ENCODE assay signal across 14 mouse cellular contexts in genomic region chr3:30952273-30953070, GRCm38 (mm10). TPM values are rescaled to one million over a fixed set of nuclear protein-coding genes. Genes with fewer than 3 reads are reported as not detected.
DNase-seq lines count a peak whose midpoint lies in the region; ATAC-seq lines count a peak whose summit lies in the region.
"Had no signal": no experiment of that assay in that cellular context is flagged by ENCODE, and none has a peak within 500 bp of the region (broad histone marks: within the 10 kb centered on the region; RNA-seq: fewer than 3 reads in every experiment).

No protein-coding gene starts in this region.

- no peak overlapping the region for H3K4me2 ChIP-seq in heart, embryonic 15.5 days
- no peak overlapping the region for H3K4me2 ChIP-seq in intestine, embryonic 16.5 days (ENCODE audit: low read depth, low read length)
- no peak overlapping the region for H3K4me2 ChIP-seq in forebrain, embryonic 15.5 days (replicated peaks)
- H3K4me2 ChIP-seq: midbrain, embryonic 12.5 days; neural tube, embryonic 15.5 days had no signal

- peaks cover 45% of the 10 kb centered on the region for H3K36me3 ChIP-seq in heart, embryonic 15.5 days
- peaks cover 73% of the 10 kb centered on the region for H3K36me3 ChIP-seq in heart, embryonic 10.5 days
- H3K36me3 ChIP-seq in intestine, embryonic 16.5 days (ENCODE audit: control insufficient read depth, insufficient read depth, low read length), result peaks cover 10% of the 10 kb centered on the region
- H3K36me3 ChIP-seq in forebrain, embryonic 15.5 days, result peaks cover 55% of the 10 kb centered on the region

- no peak for DNase-seq in heart, embryonic 10.5 days (ENCODE audit: low spot score)
- no peak for DNase-seq in urinary bladder, postnatal 36 days (ENCODE audit: low spot score in 2 of 2)
- DNase-seq in ovary, postnatal 36 days (ENCODE audit: low spot score), result no peak
- DNase-seq: heart, postnatal 10 days had no signal

- H3K27me3 ChIP-seq in heart, embryonic 15.5 days, result no peaks in the 10 kb centered on the region
- H3K27me3 ChIP-seq in heart, embryonic 10.5 days (ENCODE audit: insufficient read depth, poor library complexity, severe bottlenecking), result no peaks in the 10 kb centered on the region
- H3K27me3 ChIP-seq in intestine, embryonic 16.5 days (replicated peaks; ENCODE audit: control insufficient read depth, insufficient read depth, low read length), result no peaks in the 10 kb centered on the region
- H3K27me3 ChIP-seq in forebrain, embryonic 15.5 days, result no peaks in the 10 kb centered on the region
- H3K27me3 ChIP-seq: midbrain, embryonic 12.5 days; neural tube, embryonic 15.5 days; Patski had no signal

- 0 out of 2 replicates have a peak, but pooled peaks have one; percentile 27 for ATAC-seq in heart, embryonic 15.5 days (replicated peaks; ENCODE audit: insufficient number of reproducible peaks, insufficient read depth, low FRiP score, low read depth)
- peak; percentile 87 for ATAC-seq in CD4-positive, CD25-positive, alpha-beta regulatory T cell, adult 4 months
- peak; percentile 88 for ATAC-seq in activated CD4-positive, CD25-positive, alpha-beta regulatory T cell, adult 4 months
- ATAC-seq in intestine, embryonic 16.5 days, result peak; percentile 26; the same call in 1 of the 2 replicates
- ATAC-seq in forebrain, embryonic 15.5 days (replicated peaks), result no peak
- ATAC-seq: hindbrain, postnatal 0 days had no signal

- WGBS in heart, embryonic 15.5 days, result 85% methylated on average over 12 of the region's 12 CpGs
- WGBS in heart, embryonic 10.5 days, result 90% methylated on average over 12 of the region's 12 CpGs
- 81% methylated on average over 12 of the region's 12 CpGs for WGBS in intestine, embryonic 16.5 days
- 87% methylated on average over 12 of the region's 12 CpGs for WGBS in forebrain, embryonic 15.5 days

- no peaks in the 10 kb centered on the region for H3K4me1 ChIP-seq in heart, embryonic 15.5 days (replicated peaks)
- H3K4me1 ChIP-seq in heart, embryonic 10.5 days, result no peaks in the 10 kb centered on the region
- 0 out of 2 replicates have a peak, but pooled peaks cover 5% of the 10 kb centered on the region for H3K4me1 ChIP-seq in intestine, embryonic 16.5 days (ENCODE audit: control insufficient read depth, insufficient read depth, low read length)
- no peaks in the 10 kb centered on the region for H3K4me1 ChIP-seq in forebrain, embryonic 15.5 days
- H3K4me1 ChIP-seq: midbrain, embryonic 12.5 days; neural tube, embryonic 15.5 days had no signal

- H3K9me3 ChIP-seq in heart, embryonic 15.5 days (replicated peaks), result no peaks in the 10 kb centered on the region
- H3K9me3 ChIP-seq in heart, embryonic 10.5 days, result no peaks in the 10 kb centered on the region
- H3K9me3 ChIP-seq in intestine, embryonic 16.5 days (ENCODE audit: control insufficient read depth, low read length), result no peaks in the 10 kb centered on the region
- H3K9me3 ChIP-seq in forebrain, embryonic 15.5 days, result no peaks in the 10 kb centered on the region
- H3K9me3 ChIP-seq: midbrain, embryonic 12.5 days; neural tube, embryonic 15.5 days had no signal

- no peak overlapping the region for H3K9ac ChIP-seq in heart, embryonic 15.5 days
- no peak overlapping the region for H3K9ac ChIP-seq in intestine, embryonic 16.5 days (ENCODE audit: low read depth, low read length)
- H3K9ac ChIP-seq in forebrain, embryonic 15.5 days (replicated peaks), result no peak overlapping the region
- H3K9ac ChIP-seq: midbrain, embryonic 12.5 days; neural tube, embryonic 15.5 days had no signal

- no peak overlapping the region for H3K4me3 ChIP-seq in heart, embryonic 15.5 days
- no peak overlapping the region for H3K4me3 ChIP-seq in heart, embryonic 10.5 days
- H3K4me3 ChIP-seq in intestine, embryonic 16.5 days (ENCODE audit: low read length), result no peak overlapping the region
- H3K4me3 ChIP-seq in forebrain, embryonic 15.5 days, result no peak overlapping the region
- H3K4me3 ChIP-seq: heart, adult 2 months; midbrain, embryonic 12.5 days; neural tube, embryonic 15.5 days had no signal

- no peak overlapping the region for H3K27ac ChIP-seq in heart, embryonic 15.5 days
- no peak overlapping the region for H3K27ac ChIP-seq in heart, embryonic 10.5 days
- no peak overlapping the region for H3K27ac ChIP-seq in intestine, embryonic 16.5 days (ENCODE audit: low read length)
- no peak overlapping the region for H3K27ac ChIP-seq in forebrain, embryonic 15.5 days (replicated peaks)
- H3K27ac ChIP-seq: heart, adult 2 months; hindbrain, postnatal 0 days; midbrain, embryonic 12.5 days; neural tube, embryonic 15.5 days had no signal

RNA-seq across cellular contexts. Expression of gene Phc3, which starts 16.7 kb away (rescaled TPM):
- polyA plus RNA-seq in heart, embryonic 15.5 days (2015; fragmentation: Nextera tagmentation; extraction: Ambion mirVana), result 4.9 and 5.7 TPM in 2 replicates
- polyA plus RNA-seq in heart, embryonic 10.5 days (2016; fragmentation: Nextera tagmentation; extraction: Ambion mirVana), result 4.7 and 5.3 TPM in 2 replicates
- polyA plus RNA-seq in CD4-positive, CD25-positive, alpha-beta regulatory T cell, adult 4 months (2017; shearing (Covaris generic)), result 10 to 100 TPM; 50.6 to 58.6 TPM
- 10 to 100 TPM; 45.9 to 48.0 TPM for polyA plus RNA-seq in activated CD4-positive, CD25-positive, alpha-beta regulatory T cell, adult 4 months (2017; shearing (Covaris generic))
- polyA plus RNA-seq in intestine, embryonic 16.5 days (2015; fragmentation: Nextera tagmentation; extraction: Ambion mirVana), result 4.2 and 4.5 TPM in 2 replicates
- 6.9 and 7.4 TPM in 2 replicates for polyA plus RNA-seq in forebrain, embryonic 15.5 days (2015; fragmentation: Nextera tagmentation; extraction: Ambion mirVana)

RNA-seq across cellular contexts. Expression of gene Prkci, which starts 43.1 kb away (rescaled TPM):
- polyA plus RNA-seq in heart, embryonic 15.5 days (2015; fragmentation: Nextera tagmentation; extraction: Ambion mirVana), result 15.1 and 19.1 TPM in 2 replicates
- polyA plus RNA-seq in heart, embryonic 10.5 days (2016; fragmentation: Nextera tagmentation; extraction: Ambion mirVana), result 23.2 and 32.7 TPM in 2 replicates
- 1 to 10 TPM; 1.4 to 2.8 TPM for polyA plus RNA-seq in CD4-positive, CD25-positive, alpha-beta regulatory T cell, adult 4 months (2017; shearing (Covaris generic))
- polyA plus RNA-seq in activated CD4-positive, CD25-positive, alpha-beta regulatory T cell, adult 4 months (2017; shearing (Covaris generic)), result 1 to 10 TPM; 1.2 to 1.9 TPM
- 24.6 and 29.1 TPM in 2 replicates for polyA plus RNA-seq in intestine, embryonic 16.5 days (2015; fragmentation: Nextera tagmentation; extraction: Ambion mirVana)
- 25.7 and 25.9 TPM in 2 replicates for polyA plus RNA-seq in forebrain, embryonic 15.5 days (2015; fragmentation: Nextera tagmentation; extraction: Ambion mirVana)
